Mouse (Mus musculus): Measurements from ENCODE around the gene Svbp.

GRCm38 (mm10) chr4:119162990-119163389, 32.1 kb upstream of the Svbp start:
- TF ChIP-seq CTCF (IDR thresholded peaks at IDR 0.05; ENCODE audit: low read depth), result peak; percentile 45; the same call in 1 of the 2 replicates
- TF ChIP-seq EP300 (IDR thresholded peaks at IDR 0.05; ENCODE audit: low read depth), result no peak
